Mouse (Mus musculus) lung, postnatal 0 days (tissue): ENCODE data around the gene Bcl2a1a.
"Not testable (repeated sequence)": the region's sequence is repeated elsewhere in the genome, so short reads cannot be mapped to it uniquely, and the experiment has no call there.

Experiments
- CTCF ChIP-seq: IDR thresholded peaks from 2 replicates; pipeline ENCODE4 v1.5.1; 2016; ENCODE audit warnings: antibody characterized with exemption, mild to moderate bottlenecking
- EP300 ChIP-seq: IDR thresholded peaks from 2 replicates; pipeline ENCODE4 v1.6.1; 2016; ENCODE audit warnings: antibody characterized with exemption, mild to moderate bottlenecking, control low read depth

GRCm38 (mm10) chr9:88976875-88977274, 20.2 kb downstream of the Bcl2a1a start:
- not testable (repeated sequence) for TF ChIP-seq EP300, CTCF
